Mouse (Mus musculus): Measurements from ENCODE around the gene Cdh1.
"Not testable (repeated sequence)": the region's sequence is repeated elsewhere in the genome, so short reads cannot be mapped to it uniquely, and the experiment has no call there.

The Cdh1 gene

GRCm38 (mm10) chr8:106603131-106603819 lies at the start of gene Cdh1:
Gene Cdh1 (plus strand): TSS chr8:106603351.
- peak in 1 of 2 experiments; percentile 7 for DNase-seq (ENCODE audit: low spot score in 2 of 2)

GRCm38 (mm10) chr8:106554011-106554410 lies 49.1 kb upstream of the Cdh1 start:
- no peak for DNase-seq (ENCODE audit: low spot score in 2 of 2)

- no peak for DNase-seq (ENCODE audit: low spot score in 2 of 2)
These were observed 47.0 kb upstream of the Cdh1 start for GRCm38 (mm10) chr8:106556068-106556645.

GRCm38 (mm10) chr8:106559844-106560243 lies 43.3 kb upstream of the Cdh1 start:
- no peak for DNase-seq (ENCODE audit: low spot score in 2 of 2)

DNA sequence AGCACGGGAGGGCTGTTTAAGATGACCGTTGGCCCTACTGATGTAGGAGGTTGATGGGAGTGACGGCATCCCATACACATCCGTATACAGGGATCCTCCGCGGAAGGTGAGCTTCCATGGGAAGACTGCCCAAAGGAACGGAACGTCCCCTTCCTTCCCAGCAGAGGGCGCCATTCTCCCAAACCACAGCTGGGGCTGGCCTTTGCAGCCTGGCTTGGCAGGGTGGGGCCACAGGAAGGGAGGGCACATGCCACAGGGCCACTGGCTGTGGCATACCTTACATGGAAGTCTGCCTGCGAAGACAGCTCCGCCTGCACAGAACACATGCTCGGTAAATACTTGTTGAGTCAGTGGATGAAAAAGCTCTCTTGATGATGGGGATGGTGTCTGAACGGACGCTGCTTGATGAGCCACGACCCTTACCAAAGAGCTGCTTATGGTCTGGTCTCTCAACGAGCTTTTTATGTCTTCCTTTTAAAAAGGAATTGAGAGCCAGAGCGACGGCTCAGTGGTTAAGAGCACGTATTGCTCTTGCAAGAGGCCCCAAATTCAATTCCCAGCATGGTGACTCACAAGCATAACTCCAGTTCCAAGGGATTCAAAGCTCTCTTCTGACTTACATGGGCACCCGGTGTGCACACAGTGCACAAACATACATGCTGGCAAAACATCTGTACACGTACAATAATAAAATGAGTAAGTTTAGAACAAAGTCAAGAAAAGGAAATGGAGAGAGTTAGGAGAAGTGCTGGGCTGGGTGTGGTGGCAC lies 41.9 kb upstream of the Cdh1 start:
- DNase-seq (ENCODE audit: low spot score in 2 of 2), result peak; percentile 62 to 65

- peak; percentile 40 to 42 for DNase-seq (ENCODE audit: low spot score in 2 of 2)
These were observed 39.4 kb upstream of the Cdh1 start for GRCm38 (mm10) chr8:106563691-106564182.

DNA sequence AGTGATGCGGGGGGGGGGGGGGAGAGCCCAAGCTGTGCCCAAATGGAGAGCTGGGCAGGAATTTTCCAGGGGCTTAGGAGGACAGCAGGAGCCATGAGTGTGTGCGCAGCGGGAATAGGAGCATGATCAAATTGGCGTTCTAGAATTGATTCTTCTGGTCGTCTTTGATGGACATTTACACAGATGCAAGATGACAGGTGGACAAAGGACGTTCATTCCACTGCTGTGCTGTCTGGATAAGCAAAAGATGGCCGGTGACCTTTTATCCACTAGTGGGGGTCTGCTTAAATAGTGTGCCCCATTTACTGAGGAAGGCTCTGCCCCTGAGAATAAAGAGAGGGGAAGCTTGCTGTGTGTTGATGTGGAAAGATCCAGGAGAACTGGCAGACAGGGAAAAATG lies 34.1 kb upstream of the Cdh1 start:
- no peak for DNase-seq (ENCODE audit: low spot score in 2 of 2)

DNA sequence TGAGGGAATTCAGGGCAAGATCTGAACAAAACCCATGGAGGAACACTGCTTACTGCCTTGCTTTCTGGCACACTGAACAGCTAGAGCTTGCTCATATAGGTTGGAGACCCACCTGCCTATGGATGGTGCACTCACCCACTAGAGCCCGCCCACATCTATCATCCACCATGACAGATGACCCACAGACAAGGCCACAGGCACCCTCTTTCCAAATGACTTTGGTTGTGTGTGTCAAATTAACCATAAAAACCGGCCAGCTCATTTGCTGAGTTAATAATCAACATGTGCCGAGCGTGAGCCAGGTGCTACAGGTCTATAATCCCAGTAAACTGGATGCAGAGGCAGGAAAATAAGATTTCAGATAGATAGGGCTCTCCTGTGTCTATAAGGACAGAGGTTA lies 32.8 kb upstream of the Cdh1 start:
- DNase-seq (ENCODE audit: low spot score in 2 of 2), result no peak

DNA sequence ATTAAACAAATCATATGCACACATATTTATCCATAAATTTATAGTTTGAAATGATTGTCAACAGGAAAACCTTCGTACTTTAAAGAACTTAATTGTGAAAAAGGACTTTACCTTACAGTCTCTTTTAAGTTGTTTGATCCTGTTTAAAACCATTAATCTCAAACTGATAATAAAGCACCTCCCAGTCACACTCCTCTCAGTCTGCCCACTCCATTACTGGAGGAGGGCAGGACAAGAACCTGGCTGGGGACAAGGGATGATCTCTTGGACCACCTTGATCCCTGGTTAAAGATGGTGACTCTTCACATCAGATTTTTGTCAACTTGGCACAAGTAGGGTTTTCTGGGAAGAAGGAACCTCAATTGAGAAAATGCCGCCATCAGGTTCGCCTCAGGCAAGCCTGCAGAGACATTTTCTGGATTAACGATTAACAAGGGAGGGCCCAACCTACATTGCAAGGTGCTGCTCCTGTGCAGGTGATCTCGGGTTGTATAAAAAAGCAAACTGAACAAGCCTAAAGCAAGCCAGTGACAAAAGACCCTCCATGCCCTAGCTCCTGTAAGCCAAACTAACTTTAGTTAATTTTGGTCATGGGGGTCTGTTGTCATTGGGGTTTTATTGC lies 31.5 kb upstream of the Cdh1 start:
- DNase-seq (ENCODE audit: low spot score in 2 of 2), result no peak

GRCm38 (mm10) chr8:106572175-106572574 lies 31.0 kb upstream of the Cdh1 start:
- not testable (repeated sequence) for DNase-seq (ENCODE audit: low spot score in 2 of 2)

- DNase-seq (ENCODE audit: low spot score in 2 of 2), result not testable (repeated sequence)
These were observed 30.0 kb upstream of the Cdh1 start, which contains the start of gene Gm10073 for GRCm38 (mm10) chr8:106573168-106573567. Gene Gm10073 (minus strand): TSS chr8:106573461.

DNA sequence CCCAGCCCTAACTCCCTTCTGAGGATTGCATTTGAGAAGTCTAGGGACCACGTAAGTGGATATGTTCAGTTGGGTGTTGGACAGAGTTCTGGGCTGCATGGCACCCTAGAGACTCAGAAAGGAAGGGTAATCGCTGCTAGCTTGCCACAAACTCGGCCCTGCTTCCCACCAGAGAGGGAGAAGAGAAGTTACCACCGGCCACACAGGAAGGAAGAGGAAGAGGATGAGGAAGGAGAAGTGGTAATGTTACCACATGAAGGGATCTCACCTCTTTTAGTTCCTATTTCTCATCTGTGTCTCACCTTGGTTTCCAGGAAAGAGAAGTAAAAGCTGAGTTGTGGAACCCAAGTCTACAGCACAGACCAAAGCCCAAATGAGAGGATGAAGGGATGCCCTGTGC lies 28.9 kb upstream of the Cdh1 start:
- no peak for DNase-seq (ENCODE audit: low spot score in 2 of 2)

GRCm38 (mm10) chr8:106576849-106577555 lies 26.1 kb upstream of the Cdh1 start:
- no peak for DNase-seq (ENCODE audit: low spot score in 2 of 2)

DNA sequence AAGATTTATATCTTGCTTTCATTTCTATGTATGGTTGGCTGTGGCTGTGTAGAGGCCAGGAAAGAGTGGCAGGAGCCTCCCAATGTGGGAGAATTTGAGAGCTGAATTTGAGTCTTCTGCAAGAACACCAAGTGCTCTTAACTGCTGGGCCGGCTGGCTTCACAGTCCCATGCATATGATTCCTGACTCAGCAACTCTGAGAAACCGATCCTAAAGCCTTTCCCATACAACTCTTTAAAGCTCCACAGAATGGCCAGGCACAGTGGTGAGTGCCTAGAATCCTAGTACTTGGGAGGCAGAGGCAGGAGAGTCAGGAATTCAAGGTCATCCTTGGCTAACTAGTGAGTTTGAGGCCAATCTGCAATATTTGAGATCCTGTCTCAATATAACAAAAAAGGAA lies 23.6 kb upstream of the Cdh1 start:
- DNase-seq (ENCODE audit: low spot score in 2 of 2), result no peak

- DNase-seq (ENCODE audit: low spot score in 2 of 2), result no peak
These were observed 21.6 kb upstream of the Cdh1 start for GRCm38 (mm10) chr8:106581344-106582088.

GRCm38 (mm10) chr8:106584942-106585670 lies 18.0 kb upstream of the Cdh1 start:
- DNase-seq (ENCODE audit: low spot score in 2 of 2), result no peak

GRCm38 (mm10) chr8:106585671-106586037 lies 17.5 kb upstream of the Cdh1 start:
- DNase-seq (ENCODE audit: low spot score in 2 of 2), result no peak

GRCm38 (mm10) chr8:106586896-106587295 lies 16.3 kb upstream of the Cdh1 start:
- DNase-seq (ENCODE audit: low spot score in 2 of 2), result no peak

GRCm38 (mm10) chr8:106588443-106589431 lies 14.4 kb upstream of the Cdh1 start:
- DNase-seq (ENCODE audit: low spot score in 2 of 2), result no peak

Measured in spleen, postnatal 36 days (tissue).